Mouse (Mus musculus): ENCODE data around the gene Ube2i.
"Not testable (repeated sequence)": the region's sequence is repeated elsewhere in the genome, so short reads cannot be mapped to it uniquely, and the experiment has no call there.

Ube2i gene

DNA sequence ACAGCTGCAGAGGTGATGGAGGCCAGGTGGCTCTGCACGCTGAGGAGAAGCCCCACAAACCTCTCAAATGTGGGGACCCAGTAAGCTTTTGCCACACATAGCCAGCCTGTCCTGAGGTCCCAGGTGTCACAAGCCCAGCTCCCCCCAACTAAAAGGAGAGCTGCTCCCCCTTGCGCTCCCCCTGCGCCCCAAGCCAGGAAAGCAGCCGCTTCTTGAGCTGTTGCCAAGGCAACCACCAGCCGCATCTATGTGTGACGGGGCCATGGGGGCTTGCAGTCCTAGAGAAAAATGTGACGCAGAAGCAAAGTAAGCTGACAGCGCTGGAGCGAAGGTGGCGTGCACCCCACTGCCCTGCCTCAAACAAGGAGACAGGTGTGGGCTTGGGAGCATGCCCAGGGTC lies 20.7 kb downstream of the Ube2i start:
- DNase-seq (ENCODE audit: low spot score in 2 of 2) = no peak

DNA sequence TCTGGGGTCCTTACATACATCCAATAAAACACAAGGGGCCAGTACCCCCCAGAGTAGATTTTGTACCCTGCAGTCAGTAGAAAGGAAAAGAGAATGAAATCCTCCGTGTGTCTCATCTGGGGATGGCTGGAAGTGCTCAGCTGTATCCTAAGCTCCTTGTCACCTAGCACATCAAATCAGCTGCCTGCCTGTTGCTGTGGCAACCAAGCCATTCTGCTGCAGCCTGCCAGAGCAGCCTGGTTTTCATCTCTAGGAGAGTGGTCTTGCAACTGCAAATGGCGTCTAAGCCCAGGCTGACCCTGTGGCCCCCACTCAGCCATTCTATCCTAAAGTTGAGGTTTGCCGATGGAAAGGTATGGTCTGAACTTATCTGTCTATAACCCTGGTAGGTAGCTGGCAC lies 21.8 kb downstream of the Ube2i start:
- DNase-seq (ENCODE audit: low spot score in 2 of 2) = no peak

DNA sequence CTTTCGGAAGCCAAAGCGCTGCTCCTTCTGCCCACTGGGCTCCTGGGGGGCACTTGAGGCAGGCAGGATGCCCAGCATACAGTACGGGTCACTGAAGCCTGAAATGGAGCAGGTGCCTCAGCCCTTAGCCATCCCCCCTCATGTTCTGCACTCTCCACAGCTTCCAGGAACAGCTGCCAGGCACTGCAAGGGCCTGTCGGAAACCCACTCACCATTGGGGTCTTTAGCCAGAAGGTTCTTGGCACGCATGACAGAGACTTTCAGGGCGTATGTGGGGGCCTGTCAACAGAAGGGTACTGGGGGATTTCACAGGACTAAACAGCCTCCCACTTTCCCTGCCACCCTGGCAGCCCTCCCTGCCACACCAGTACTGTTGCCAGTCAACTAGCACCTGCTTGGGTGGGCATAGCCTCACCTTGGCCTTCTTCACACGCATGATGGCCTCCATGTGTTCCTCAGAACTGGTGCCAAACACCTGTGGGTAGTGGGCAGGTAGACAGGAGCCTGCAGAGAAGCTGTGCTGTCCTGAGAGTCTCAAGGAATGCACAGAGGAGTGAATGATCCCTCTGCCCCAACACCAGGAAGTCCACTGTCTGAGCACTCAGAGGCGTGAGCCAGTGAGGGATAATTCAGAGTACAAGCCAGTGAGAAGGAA lies 24.1 kb downstream of the Ube2i start:
- DNase-seq (ENCODE audit: low spot score in 2 of 2) = no peak

DNA sequence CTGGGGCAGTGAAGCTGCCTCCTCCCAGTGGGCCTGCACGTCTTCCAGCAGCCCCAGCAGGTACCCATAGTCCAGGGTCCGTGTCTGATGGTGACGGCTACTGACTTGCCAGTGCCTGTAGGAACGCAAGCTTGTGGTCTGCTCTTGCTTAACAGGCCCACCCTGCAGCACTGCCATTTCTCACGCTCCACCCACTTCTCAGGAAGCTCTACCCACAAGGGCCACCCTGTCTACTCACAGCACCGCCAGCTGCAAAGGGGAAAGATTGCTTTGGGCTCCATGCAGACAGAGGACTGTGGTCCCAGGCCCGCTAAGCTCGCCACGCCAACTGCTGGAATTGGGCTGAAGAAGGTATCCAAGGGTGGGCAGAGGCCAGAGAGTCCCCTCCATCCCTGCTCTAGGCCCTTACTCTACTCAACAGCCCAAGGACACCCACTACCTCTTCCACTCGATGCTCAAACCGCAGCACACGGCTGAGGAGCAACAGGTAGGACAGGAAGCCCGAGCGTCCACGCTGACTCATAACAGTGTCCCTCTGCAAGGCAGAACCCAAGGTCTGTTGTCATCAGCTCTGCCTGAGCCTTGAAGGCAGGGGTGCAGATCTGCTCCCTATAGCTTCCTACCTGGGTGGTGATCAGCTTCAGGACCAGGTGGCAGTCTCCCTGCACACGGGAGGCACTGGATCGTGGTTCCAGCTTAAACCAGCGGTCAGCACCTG lies 26.2 kb downstream of the Ube2i start:
- no peak for DNase-seq (ENCODE audit: low spot score in 2 of 2)

DNA sequence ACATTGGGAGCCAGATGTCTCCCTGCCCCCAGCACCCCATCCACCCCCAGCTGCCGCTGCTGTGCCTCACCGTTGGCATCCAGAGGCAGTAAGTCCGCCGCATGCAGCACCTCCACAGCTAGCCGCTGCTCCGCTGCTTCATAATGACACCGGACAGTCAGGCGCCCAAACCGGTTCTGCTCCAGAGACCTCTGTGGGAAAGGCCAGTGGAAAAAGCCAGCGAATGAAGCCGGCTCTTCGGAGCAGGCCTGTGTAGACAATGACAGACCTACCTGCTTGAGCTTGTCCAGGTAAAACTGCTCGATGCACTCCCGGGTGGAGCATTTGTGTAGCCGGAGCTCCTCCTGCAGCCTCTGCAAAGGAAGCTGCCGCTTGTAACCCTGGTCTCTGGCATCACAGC lies 30.2 kb downstream of the Ube2i start:
- no peak for DNase-seq (ENCODE audit: low spot score in 2 of 2)

DNA sequence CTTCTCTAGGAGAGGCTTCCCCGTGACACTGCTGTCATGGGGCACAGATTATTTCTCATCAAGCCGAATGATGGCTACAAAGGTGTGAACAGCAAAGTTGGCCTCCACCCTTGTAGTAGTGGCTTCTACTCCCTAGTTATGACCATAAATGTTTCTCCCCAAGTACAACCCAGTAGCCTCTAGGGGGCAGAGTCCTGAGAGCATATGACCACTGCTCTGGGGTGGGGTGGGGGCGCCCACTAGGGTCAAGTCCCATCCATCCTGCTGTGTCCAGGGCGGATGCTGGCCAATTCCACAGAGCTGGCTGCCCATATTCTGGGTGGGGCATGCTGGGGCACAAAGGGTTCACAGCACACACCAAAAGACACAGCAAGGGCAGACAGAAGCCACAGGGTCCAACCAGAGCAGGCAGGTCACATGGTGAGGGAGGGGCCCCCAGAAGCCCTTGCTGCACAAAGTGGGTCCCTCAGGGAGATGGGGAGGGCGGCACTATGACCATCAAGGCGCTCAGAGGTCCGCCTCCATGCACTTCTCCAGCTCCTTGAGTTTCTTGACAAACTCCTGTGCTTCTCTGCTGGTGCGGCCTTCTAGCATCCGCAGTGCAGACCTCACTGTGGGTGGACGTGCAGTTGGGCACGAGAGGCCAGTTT lies 31.2 kb downstream of the Ube2i start:
- DNase-seq (ENCODE audit: low spot score in 2 of 2) = no peak

DNA sequence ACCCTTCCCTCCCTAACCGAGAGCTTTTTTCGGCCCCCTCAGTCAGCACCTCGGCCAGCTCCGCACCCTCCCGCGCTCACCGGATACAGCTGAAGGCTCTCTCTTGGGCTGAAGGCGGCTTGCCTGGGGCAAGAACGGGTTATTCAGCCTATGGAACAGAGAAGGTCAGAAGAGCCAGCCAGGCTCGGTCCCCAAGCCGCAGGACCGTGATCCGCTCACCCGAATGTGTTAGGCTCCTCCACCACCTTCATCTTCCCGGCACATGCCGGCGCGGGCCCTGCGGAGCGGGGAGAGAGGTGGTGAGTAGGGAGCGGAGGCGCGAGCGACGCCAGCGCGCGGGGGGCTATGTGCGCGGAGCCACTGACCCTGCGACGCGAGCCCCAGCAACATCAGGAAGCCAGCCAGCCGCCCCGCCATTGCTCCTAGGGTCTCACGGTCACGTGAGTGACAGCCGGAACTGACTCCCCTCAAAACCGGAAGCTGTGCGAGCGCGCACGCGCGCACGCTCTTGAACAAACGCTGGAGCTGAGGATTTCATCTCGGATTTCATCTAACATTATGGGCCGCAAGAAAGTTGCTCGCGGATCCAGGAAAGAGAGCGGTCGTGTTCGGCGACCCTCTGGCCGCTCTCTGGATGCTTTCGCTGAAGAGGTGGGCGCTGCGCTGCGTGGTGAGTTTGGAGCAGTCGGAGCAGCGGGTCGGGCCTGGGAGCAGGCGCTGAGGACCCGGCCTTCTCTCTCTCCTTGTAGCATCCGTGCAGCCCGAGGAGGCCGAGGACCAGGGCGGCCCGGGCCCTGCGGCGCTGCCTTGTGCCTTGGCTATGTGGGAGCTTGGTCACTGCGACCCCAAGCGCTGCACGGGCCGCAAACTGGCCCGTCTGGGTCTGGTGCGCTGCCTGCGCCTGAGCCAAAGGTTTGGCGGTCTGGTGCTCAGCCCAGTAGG lies 34.5 kb downstream of the Ube2i start, which contains the start of the genes Gnptg and Tsr3:
Gene Gnptg, minus strand, starts transcription at position 430 of the 942 bp plus-strand sequence.
Gene Tsr3, plus strand, starts transcription at position 476 of the 942 bp plus-strand sequence.
- DNase-seq (ENCODE audit: low spot score in 2 of 2) = peak; percentile 79 to 81

DNA sequence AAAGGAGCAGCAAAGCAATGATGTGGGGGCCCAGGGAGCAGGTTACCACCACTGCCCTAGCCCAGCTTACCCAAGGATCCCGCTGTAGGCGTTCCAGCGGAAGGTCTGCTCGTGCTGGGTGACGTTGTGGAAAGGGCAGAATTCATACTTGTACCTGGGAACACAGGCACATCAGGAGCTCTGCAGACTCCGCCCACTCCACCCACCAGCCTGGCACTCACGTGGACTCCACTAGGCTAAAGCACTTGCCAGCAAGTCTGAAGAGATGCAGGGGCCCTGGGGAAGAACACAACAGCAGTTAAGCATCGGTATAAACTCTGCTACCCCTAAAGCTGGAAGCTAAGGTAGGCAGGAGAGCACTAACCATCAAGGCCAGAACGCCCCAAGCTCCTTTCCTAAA lies 38.8 kb downstream of the Ube2i start:
- DNase-seq (ENCODE audit: low spot score in 2 of 2) = peak; percentile 50 to 58

DNA sequence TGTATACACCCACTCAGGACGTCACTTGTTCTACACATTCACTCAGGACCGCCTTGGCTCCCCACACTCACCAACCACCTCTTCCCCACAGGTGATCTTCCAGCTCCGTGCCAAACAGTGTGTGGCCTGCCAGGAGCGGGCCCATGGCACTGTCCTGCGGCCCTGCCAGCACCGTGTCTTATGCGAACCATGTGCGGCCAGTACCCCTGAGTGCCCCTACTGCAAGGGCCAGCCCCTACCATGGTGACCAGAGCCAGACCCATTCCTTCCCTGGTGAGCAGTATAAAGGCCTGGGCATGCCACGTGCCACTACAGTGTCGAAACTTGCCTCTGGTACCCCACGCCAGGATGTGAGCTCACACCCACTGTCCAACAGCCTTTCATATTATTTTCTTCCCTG lies 42.8 kb downstream of the Ube2i start:
- DNase-seq (ENCODE audit: low spot score in 2 of 2) = not testable (repeated sequence)

DNA sequence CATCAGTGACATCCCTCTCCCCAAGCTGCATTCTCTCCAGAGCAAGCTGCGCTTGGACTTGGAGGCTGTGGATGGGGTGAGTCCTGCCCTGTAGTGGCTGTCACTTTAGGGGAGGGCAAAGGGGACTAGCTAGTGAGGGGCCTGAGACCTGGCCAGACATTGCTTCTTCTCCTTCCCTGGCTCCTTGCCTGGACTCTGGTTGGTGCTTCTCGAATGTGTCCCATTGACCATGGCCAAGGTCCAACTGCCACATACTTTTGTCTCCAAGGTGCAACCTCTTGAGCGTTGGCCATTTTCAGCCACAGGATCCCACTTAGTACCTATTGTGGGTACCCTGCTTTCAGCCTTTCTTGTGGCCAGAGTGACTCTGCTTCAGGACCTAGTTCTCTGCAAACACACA lies 43.7 kb downstream of the Ube2i start:
- no peak for DNase-seq (ENCODE audit: low spot score in 2 of 2)

DNA sequence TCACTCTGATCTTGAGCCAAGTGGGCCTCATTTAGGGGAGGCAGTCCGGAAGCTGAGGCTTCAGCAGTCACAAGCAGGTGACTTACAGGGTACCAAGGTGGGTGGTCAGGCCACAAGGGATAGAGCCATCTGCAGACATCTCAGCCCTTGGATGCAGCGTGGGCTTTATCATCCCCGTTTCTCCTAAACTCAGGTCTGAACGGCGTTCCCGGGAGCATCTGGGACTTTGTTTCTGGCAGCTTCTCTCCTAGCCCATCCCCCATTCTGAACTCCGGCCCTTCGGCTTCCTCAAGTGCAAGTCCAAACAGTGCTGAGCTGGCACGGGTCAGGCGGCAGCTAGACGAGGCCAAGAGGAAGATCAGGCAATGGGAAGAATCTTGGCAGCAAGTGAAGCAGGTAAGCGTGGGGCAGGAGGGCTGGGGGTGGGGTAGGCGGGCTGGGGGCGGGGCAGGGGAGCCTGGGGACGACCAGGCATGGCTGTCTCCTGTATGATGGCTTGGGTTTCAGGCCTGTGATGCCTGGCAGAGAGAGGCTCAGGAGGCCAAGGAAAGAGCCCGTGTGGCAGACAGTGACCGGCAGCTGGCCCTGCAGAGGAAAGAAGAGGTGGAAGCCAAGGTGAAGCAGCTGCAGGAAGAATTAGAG lies 44.3 kb downstream of the Ube2i start:
- not testable (repeated sequence) for DNase-seq (ENCODE audit: low spot score in 2 of 2)

DNA sequence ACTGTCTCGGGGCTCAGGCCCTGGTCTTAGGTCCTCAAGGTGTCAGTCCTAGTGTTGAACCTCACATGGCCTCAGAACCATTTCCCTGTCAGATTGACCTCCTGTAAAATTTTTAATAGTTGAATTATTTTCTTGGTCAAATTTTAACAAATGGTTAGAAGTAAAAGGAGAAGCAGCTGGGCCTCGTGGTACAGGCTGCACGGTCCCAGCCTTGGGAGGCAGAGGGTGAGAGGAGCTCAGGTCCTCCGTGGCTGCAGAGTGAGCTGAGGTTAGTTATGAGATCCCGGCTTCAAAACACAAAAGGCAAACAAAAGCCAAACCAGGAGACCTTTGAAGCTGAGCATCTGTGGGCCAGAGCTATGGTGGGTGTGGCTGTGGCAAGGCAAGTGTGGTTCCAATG lies 46.4 kb downstream of the Ube2i start:
- DNase-seq (ENCODE audit: low spot score in 2 of 2) = no peak

DNA sequence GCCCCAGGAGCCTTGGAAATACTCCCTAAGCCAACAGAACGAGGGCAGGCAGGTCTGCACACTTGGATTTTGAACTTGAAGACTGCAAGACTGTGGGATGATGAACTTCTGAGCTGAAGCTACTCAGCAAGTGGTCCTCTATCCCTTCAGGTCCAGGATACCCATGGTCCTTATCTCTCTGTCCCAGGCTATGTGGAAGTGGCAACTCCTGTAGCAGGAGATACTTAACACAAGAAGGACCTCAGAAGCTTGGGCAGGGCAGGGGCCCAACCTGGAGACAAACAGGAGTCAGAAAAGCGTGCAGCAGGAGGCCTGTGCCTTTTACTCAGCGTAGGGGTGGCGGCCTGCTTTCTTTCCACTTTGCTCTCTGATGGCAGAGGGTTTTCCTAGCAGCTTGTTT lies 48.8 kb downstream of the Ube2i start:
- no peak for DNase-seq (ENCODE audit: low spot score in 2 of 2)

DNA sequence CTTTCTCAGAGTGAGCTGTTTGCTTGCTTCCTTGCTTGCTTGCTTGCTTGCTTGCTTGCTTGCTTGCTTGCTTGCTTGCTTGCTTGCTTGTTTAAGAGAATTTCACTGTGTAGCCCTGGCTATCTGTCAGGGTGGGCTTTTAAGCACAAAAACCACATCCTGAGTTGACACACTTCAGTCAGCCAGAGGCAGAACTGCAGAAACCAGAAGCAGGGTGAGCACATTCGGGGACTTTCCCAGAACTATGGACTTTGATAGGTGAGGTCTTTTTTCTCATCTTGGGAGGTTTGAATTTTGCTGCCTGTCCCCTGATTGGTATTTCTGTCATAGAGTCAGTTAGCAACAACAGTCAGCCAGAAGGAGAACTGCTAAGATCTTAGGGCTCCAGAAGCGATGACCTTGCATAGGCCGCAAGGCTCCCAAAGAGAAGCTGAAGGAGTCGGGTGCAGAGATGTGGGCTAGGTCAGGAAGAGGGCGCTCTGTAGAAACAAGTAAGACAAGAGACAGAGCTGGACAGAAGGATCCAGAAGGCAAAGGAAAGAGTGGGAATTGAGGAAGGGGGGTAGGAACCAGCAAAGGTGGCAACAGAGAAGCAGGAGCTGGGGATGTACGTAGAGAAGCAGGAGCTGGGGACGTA lies 49.7 kb downstream of the Ube2i start:
- no peak for DNase-seq (ENCODE audit: low spot score in 2 of 2)

DNA sequence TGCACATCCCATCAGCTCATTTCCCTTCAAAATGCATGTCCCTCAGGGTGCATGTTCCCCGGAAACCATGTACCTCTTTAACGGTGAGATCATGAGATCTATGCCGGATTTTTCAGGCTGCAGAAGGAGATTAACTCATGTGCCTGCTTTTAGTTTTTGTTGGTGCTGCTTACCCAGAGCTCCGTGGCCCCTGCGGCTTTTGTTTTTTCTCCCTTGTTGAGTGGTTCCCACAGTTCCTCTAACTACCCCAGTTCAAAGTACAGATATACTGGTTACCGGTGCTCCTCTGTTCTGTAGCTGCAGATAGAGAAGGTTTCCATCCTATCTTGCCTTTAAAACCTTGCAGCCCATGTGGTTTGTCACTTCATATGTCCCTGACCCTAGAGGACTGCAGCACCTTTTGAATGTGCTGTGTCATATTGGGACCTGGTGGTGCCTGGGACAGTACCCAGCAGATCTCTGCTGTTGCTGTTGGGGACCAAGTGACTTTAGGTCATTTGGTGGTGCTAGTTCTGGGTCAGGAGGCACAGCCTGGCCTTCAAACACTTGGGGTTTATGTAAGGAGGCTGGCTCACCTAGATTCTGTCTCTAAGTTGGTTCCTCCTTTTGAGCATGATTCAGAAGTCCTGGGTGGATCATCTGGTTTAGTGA lies 51.3 kb downstream of the Ube2i start:
- DNase-seq (ENCODE audit: low spot score in 2 of 2) = no peak

DNA sequence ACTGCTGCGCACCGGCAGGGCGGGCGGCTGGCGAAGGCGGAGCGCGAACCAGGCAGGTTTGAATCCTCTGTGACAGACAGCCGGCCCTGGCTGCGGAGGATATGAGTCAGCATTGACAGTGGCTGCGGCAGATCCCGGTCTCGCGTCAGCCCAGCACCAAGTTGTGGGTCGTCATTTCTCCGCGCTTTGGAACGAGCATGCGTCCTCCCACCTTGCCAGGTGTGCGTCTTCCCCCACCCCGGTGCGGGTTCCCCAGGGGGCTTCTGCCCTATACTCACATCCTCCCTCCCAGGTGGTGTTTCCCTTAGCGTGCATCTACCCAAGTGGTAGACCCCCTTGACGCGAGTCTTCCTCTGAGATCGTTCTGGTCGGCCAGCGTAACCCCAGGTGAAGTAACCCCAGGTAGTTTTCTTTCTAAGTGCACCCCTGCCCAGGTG lies 51.9 kb downstream of the Ube2i start:
- not testable (repeated sequence) for DNase-seq (ENCODE audit: low spot score in 2 of 2)

DNA sequence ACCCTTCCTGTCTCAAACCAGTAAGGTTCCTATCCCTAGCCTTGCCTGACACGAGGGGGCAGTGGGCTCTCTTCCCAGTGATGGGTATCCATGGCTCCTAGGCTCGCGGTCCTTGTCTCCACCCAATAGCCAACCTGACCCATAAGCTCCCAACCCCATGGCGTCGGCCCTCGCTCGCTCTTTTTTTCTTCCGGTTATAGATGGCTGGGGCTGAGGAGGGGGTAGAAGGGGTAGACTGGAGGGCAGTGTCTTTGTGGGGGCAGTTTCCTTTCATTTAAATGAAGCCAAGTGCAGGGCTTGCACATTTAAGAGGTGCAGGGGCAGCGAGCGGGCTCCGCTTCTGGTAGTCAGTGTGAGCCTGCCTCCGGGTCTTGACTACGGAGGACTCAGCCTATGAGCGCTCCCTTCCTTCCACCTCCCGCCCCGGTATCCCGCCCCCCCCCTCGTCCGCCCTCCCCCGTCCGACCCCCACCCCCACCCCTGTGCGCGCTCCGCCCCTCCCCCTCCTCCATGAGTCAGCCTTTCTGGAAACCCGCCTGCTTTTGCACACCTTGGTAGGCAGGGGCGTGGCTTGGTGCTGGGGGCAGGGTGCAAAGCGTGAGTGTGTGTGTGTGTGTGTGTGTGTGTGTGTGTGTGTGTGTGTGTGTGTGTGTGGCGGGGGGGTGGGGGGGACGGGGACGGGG lies 52.5 kb downstream of the Ube2i start:
- peak in 1 of 2 experiments; percentile 54 for DNase-seq (ENCODE audit: low spot score in 2 of 2)

DNA sequence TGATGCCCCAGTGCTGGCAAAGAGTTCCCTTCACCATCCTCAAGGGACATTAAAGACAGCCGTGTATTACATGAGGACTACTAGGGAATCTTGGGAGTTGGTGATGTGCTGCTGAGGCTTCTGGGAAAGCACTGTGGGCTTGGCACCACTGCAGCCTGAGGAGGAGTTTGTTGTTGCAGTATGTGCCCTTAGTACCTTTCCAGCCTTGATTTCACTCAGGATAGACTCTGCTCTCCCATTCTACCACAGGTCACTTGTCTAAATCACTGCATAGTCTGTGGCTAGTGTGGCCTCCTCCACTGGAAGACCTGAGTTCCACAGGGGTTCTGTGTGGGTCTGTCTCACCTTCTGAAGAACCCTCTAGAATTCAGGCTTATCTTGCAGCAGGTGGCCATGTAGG lies 53.7 kb downstream of the Ube2i start:
- no peak for DNase-seq (ENCODE audit: low spot score in 2 of 2)

DNA sequence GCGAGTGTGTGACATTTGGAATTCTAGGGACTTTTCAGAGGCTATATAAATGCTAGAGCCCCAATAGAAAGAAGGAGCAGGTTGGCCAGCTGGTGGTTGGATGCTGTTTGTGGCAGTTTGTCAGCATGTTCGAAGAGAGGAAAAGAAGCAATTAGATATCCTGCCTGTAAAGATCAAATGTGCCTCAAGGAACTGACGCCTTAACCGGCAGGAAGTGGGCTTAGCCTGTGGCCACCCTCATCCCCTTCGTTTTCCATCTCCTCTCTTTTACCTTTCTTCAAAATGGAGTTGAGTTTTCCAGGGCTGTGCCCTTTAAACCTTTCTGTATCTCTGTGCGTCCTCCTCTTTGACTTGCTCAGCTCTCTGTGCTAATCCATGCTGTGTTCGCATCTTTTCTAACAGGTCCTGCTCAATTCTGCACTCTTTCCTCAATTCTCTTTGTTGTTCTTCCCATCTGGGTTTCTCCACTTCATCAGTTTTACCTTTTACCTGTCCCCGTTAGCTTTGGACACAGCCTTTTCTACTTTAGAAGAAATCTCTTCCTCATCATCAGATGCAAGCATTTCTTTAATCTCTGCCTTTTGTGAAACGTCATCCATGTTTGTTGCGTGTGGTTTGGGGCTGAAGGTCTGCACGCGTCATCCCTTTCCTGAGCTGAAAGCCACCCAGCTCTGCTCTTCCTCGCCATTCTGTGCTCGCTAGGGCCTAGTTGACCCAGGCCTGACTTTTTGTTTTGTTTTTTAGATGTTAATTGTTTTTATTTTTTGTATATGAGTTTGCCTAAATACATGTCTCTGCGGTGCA lies 54.7 kb downstream of the Ube2i start:
- no peak for DNase-seq (ENCODE audit: low spot score in 2 of 2)
